Mouse (Mus musculus): ENCODE results near the gene Gm20388.

DNA sequence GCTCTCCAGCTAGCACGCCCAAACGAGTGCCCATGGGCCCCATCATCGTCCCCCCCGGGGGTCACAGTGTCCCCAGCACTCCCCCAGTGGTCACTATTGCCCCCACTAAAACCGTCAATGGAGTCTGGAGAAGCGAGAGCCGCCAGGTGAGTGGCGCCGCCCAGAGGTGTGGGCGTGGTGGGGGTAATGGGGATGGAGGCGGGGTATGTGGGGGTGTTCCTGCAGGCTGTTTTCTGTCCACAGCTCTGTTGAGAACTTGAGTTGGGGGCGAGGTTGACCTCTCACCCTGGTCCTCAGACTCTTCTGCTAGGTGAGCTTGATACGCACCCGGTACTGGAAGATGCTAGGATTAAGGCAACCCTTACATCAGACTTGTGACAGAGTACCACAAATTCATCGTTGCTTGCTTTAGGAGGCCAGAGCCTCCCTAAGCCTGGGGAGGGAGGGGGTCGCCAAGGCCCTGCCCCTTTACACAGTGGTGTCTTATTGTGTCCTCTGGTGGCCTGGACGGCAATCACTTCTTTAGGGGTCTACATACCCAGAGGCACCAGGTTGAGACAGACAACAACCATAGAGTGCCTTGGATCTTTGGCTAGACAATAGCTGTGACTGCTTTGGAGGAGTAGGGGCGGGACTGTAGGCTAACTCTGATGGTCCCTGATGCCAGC is 652.2 kb downstream of the Gm20388 start:
- TF ChIP-seq POLR2A (IDR thresholded peaks at IDR 0.05; ENCODE audit: low read depth, low read length) (no peak), CTCF (conservative IDR thresholded peaks at IDR 0.05; ENCODE audit: insufficient read depth, insufficient read length, low read depth, low read length) (no peak)

All from kidney, adult 2 months (tissue).